Mouse (Mus musculus) kidney, postnatal 14 days (tissue): Measurements from ENCODE around the gene Capn3.

ENCODE experiments used
- DNase-seq: peaks from one replicate; pipeline ENCODE4 v3.0.0; 2022; ENCODE audit warnings: mixed read lengths

Gene Capn3

DNA sequence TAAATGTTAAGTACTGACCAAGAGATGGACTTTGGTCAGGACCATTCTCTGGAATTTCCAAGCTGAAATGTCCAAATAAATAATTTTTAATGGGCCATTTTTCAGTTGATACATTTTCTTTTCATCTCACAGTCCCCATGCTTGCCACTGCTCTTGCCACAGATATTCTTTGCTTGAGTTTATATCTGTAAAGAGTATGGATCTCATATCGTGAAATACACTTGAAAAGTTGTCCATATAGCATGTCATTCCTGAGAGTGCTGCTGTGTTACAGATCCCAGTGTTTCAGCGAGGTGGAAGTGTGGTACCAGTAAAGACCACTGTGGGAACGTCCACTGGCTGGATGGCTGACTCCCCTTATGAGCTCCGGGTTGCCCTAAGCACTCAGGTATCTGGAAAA, at the start of gene Capn3:
Capn3 (plus strand) TSS at position 301 of the 400 bp plus-strand sequence.
- DNase-seq, result no peak

DNA sequence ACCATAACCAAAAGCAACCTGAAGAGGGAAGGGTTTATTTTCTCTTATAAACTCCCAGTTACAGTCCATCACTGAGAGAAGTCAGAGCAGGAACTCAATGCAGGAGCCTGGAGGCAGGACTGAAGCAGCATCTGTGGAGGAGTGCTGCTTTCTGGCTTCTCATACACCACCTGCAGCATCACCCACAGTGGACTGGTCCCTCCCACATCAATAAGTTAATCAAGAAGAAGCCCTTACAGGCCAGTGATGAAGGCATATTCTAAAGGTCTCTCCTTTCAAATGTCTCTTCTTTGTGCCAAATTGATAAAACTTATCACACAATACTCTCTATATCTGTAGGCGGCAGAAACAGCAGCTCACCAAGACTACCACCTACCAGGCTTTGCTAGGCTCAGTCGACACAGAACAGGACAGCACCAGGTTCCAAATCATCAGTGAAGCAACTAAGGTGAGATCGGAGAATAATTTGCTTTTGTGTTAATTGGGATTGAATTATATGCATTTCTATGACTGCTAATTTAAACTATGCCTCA, 44.7 kb upstream of the Capn3 start:
- no peak for DNase-seq

DNA sequence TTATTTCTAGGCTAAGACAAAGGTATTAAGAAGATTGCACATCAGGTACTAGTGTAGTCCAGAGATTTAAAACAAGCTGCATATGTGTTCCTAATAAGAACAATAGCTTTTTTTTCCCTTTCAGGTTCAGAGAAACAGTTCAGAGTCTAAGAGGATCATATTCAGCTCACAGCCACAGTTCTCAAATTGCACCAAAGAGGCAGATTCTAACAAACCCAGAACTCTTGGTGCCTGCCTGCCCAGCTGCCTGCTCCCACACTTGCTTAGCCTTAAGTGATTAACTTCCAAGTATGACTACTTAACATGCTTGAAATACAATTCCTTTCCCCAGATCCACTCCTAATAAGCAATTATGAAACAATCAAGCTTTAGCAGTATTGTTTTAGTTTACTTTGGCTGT, 41.7 kb upstream of the Capn3 start:
- no peak for DNase-seq

DNA sequence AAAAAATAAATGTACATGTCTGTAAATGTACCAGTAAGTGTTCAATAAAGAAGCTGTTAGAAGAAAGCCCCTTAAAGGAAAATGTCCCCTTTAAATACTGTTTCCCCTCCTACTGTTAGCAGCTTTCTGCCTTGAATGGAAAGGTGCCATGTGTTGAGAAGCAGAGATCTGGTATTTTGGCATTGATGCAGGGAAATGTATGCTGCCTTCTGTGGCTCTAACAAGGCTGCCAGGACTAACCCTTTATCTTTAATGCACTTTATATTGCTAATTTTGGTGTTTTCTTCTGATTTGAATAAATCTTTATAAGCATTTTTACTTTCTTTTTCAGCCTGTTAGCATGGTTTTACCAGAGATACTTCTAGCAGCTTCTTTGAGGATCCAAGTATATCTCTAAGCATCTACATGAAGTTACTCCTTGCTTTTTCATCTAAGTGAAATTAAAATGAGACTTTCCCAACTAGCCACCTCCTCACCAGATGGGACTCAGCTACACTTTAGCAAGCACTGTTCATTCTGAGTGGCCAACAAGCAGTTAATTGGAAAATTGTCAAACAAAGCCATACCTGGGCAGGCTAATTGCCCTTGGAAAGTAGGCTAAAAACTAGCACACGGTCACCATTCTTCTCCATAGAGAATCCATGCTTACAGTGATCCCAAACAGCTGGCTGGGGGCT, 40.9 kb upstream of the Capn3 start:
- no peak for DNase-seq

DNA sequence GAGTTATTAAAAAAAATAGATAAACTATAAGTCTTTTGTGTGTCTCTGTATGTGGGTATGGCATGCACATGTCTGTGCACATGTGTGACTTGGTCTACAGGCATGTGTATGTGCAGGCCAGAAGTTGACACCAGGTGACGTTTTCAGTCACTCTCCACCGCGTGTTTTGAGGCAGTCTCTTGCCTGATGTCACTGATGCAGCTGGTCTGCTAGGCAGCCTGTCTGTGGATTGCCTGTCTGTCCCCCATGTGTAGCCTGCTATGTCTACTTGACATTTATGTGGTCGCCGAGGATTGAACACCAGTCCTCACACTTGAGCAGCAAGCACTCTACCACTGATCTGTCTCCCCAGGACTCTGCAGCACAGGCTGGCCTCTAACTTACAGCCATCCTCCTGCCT, 31.4 kb upstream of the Capn3 start:
- DNase-seq, result no peak

DNA sequence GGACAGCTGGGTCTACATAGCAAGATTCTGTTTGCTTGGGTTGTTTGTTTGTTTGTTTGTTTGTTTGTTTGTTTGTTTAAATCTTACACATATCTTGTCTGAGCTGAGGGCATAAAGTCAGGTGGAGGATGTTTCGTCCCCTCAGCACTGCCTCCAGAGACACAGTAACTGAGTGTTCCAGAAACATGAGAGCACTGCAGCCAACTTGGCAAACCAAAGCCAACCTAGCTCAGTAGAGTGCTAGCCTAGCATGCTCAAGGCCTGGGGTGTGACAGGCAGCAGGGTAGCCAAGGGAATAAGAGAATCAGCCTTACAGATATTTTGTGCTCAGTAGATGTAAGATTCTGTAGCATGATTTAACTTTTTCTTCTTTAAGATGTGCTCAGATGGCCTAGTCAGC, 11.3 kb upstream of the Capn3 start:
- DNase-seq, result no peak

DNA sequence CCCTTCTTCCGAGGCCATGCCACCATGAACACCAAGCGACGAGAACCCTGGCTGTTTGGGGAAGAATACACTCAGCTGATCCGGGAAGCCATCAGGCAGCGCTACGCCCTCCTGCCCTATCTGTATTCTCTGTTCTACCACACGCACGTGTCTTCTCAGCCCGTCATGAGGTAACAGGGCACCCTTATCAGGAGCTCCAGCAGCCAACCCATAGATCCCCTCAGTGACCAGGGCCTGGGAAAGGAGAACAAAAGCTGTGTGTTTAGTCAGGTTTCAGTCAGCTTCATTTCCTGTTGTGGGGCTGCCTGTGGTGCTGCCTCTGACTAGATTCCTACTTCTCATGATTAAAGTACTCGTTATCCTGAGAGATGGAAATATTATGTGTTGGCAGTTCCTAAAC, 9.4 kb upstream of the Capn3 start:
- DNase-seq, result no peak

DNA sequence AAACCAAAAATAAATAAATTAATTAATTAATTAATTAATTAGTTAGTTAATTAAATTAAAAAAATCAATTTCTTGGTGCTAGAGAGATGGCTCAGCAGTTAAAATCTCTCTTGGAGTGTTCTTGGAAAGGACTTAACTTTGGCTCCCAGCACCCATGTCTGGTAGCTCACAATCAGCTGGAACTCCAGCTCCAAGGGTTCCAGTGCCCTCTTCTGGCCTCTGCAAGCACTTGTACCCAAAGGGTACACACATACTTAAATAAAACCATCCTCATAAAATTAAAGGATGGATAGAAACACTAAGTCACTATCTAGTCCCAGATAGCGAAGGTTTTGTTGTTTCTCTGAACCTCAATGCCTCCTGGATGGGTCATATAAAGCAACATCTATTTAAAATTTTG, 8.5 kb upstream of the Capn3 start:
- DNase-seq, result no peak

DNA sequence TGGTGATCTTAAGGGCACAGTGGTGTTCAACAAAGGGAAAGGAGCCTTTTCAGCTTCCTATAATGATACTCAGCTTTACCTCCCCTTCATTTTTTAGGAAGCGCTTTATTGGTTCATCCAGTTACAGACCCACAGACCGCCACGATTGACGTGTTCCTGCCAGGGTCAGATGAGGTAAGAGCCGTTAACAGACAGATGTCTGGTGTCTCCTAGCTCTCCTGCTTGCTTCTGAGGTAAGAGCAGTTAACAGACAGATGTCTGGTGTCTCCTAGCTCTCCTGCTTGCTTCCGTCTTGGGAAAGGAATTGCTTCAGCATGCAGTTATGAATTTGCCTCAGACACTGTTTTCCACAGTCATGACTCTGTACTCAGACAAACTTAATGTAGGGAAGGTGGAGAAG, 5.1 kb upstream of the Capn3 start:
- DNase-seq, result no peak

DNA sequence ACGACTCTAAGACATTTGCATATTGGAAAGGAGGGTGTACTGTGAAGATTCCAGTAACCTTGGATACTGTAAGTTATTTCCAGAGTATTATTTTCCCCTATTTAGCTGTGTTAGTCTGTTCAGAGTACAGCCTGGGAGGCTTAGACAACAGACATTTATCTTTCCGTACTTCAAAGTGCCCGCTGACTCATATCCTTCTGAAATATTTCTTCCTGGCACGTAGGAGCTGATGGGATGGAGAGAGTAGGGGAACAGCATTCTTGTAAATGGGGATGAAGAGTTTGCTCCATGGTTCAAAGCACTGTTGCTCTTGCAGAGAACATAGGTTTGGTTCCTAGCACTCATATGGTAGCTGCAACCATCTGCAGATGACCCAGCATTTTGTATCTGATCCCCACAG, 3.2 kb upstream of the Capn3 start:
- no peak for DNase-seq

DNA sequence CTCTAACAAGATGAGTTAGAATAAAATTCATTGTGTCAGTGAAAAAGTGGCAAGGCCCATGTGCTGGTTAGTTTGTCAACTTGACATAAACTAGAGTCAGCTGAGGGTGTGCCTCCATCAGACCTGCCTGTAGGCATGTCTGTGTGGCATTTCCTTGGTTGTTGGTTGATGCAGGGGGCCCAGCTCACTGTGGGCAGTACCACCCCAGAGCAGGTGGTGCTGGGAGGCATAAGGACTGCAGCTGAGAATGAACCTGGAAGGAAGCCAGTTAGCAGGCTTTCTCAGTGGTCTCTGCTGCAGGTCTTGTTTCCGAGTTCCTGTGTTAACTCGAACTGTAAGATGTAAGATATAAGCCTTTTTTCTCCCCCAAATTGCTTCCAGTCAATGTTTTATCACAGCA, 832 bp upstream of the Capn3 start:
- no peak for DNase-seq

DNA sequence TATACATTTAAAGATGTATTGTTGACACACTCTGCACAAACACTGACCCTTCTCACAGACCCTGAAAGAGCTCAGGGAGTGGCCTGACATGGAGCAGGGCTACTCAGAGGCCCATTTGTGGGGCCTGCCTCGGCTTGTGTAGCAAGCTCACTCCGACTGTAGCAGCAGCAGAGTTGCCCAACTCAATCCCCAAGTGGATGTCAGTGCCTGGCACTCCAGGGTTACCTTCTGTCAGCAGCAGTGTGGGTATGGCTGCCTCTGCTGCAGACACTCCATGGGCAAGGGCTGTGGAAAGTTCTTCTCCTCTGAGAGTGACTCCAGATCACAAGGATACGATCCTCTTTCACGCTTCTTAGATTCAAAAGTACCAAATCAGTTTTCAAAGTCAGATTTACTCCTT, 4.4 kb downstream of the Capn3 start:
- DNase-seq, result no peak

DNA sequence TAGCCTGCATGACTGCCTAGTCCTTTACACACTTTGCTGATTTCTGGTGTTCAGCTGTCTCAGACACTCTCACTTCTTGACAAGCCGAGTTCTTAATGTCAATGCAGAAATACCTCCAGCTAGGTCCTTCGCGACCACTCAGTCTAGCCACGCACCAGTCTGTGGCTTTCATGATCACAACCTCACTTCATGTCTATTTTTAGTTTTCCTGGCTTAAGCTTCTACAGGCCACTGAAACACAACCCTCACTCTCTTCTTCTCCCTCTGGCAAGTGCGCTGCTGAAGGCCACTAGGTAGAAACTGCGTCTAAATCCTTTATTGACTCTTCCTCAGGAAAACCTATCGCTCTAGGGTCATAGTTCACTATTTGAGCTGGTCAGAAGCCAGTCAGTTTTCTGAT, 7.5 kb downstream of the Capn3 start:
- DNase-seq, result no peak

DNA sequence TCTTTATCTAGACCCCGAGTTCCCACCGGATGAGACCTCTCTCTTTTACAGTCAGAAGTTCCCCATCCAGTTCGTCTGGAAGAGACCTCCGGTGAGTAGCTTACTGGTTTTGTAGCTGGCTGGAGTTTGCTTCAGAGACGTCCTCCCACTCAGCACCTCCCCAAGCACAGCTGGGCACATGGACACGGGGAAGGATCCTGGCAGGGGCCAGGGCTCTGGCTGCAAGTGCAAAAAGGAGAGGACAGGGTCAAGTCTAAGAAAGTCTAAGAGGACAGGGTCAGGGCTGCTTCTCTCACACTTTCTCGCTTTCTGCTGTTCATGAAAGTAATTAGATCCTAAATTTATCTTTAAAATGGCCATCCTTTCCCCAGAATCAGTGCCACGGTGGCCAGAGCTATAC, 8.3 kb downstream of the Capn3 start:
- DNase-seq, result no peak

DNA sequence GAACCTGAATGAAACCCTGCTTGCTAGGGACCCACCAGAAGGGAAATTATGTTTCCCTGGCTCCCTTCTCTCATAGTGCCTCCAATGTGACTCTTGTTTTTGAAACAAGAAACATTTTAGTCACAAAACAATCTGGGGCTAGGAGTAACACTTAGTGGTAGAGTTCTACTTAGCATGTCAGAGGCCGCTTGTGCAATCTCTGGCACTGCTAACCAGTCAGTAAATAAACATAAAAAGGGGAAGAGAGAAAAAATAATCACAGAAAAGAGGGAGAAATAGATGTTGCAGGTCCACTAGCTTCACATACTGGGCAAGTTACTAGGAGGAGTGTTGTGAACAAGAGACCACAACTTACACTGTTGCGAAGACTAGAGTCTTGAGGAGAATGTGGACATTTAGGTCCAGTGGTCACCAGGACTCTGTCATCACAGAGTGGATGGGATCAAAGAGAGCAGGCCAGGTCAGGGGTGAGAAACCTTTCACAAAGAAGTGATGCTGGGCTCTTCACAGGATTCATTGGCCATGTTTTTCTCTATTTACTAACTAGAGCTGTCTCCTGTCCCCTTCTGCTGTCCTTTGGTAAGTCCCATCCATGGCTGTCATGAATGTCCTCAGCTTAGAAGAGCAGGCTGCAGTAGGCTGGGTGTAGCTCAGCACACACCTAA, 9.0 kb downstream of the Capn3 start:
- DNase-seq, result no peak

DNA sequence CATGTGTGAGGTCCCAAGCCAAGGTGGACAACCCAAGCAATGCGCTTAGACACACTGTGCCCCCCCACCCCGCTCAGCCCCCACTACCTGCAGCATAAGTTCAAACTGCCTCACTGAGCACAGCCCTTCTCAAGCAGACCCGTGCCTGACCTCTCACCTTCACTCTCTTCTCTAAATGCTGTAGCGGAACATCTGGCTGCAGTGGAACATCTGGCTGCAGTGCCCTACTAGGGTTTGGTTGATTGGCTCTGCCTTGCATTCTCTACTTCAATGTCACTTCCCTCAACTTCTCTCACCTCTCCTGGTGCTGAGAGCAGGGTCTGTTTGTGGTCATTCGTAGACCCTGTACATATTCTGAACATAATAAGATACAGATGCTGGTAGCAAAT, 9.6 kb downstream of the Capn3 start:
- DNase-seq, result no peak

DNA sequence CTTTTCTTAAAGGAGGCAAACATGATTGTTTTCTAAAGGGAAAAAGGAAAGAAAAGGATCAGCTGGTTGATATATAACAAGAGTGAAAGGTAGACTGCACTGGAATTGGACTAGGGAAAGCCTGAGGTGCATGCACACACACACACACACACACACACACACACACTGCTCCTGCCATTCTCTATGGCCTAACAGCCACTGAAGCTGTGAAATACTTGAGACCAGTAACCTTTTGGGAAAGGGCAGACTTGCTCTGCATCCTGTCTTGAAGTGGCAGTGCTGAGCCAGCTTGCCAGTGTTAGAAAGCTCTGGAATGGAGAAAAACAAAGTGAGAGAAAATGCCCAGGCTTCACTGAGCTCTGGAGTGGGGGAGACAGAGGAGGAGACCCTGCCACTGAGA, 12.2 kb downstream of the Capn3 start:
- no peak for DNase-seq

DNA sequence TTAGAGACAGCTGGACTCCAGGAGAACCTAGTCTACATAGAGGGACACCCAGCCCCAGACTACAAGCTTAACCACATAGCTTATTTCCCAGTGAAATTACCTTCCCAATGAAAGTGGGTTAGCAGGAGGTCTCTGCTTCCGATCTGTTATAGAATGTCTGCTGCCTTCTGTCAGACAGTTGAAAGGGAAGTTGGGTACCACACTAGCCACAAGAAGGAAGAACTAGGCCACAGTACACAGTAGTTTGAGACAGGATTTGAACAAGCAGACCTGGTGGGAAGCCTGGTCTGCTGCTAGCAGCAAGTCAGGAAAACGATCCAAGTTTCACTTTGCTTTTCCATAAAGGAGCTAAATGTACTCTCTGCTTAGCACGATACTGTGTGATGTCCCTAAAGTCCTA, 13.4 kb downstream of the Capn3 start:
- DNase-seq, result no peak

DNA sequence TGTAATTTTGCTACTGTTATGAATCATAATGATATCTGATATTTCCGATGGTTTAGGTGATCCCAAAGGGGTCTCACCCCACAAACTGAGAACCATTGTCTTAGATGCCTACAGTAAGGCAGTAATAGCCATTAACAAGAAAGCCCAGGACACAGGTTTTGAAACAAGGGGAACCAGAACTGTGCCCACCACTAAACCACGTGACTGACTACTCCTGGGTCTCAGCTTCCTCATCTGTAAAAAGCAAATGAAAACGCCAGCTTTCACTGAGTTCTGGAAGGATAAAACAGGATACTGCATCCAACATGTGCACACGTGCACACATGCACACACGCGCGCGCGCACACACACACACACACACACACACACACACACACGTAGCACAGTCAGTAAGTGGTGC, 13.9 kb downstream of the Capn3 start:
- no peak for DNase-seq

DNA sequence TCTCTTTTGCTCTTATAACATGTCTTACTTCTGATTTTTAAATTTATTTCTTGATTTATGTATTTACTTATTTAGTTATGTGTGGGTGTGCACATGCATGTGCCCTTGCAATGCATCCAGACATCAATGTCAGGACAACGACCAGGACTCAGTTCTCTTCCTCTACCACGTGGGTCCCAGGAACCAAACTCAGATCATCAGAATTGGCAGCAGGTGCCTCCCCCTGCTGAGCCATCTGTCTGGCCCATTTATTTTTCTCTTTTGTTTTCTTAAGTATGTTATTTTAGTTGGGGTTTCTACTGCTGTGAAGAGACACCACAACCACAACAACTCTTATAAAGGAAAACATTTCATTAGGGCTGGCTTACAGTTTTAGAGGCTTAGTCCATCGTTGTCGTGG, 15.0 kb downstream of the Capn3 start:
- no peak for DNase-seq

DNA sequence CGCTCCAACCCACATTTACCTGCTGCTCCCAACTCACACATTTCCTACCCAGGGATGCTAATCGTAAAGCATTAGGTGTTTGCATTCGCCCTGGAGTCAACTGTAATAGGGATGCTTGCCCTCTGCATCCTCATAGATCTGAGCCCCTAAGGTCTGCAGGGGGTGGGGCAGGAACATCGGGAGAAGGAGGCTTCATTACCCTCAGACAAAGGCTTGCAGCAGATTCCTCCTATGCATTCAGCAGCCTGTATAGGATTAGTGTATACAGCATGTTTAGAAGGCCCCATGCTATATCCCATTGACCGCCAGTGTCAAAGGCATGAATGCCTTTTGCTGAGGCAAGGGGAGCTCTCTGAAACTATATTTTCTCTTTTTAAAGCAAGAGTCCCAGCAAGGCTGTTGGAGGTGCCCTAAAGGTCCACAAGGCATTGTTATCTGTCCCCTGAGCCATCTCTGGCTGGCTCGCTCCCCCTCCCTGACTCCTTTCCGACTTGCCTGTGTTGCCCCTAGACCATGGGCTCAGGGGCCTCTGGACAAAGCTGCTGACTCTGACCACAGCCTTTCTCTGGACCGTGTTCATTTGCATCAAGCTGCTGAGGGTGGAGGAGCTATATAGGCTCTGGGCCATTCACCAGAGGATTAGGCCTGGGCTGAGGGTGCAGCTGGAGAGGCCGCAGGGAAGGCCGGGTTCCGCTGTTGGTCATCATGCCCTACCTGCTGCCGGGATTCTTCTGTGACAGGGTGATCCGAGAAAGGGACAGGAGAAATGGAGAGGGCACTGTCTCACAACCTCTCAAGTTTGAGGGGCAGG, 20.7 kb downstream of the Capn3 start:
- no peak for DNase-seq

DNA sequence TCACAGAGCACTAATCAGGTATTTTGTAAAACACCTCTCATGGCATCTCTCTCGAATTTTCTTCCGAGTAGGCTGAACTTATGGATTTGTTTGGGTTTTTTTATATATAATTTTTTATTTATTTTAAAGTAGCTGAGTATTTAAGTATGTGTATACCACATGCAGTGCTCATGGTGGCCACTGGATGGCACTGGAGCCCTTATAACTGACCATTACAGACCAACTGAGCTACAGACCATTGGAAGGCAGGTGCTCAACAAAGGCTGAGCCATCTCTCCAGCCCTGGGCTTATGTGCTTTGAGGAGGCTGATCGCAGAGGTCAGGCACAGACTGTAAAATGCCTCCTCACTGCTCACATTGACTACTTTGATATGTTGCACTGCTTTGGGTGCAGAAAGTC, 22.8 kb downstream of the Capn3 start:
- peak; percentile 88 for DNase-seq

DNA sequence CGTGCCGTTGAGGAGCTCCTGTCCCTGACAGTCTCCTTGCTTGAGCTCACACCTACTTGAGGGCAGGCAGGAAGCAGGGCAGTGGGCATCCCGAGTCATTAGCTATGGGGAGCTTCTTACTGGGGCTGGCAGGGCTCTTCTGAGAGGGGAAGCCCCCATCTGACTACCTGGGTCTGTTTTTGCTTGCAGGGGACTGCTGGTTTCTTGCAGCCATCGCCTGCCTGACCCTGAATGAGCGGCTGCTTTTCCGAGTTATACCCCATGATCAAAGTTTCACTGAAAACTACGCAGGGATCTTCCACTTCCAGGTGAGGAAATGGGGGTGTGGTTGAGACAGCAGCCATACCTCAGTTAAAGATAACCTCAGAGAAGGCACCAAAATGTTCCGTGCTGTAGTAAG, 26.1 kb downstream of the Capn3 start:
- no peak for DNase-seq
